Mouse (Mus musculus): ENCODE measurements around the gene H2-Q6. TPM values are rescaled to one million over a fixed set of nuclear protein-coding genes. Genes with fewer than 3 reads are reported as not detected.
"Not testable (repeated sequence)": the region's sequence is repeated elsewhere in the genome, so short reads cannot be mapped to it uniquely, and the experiment has no call there.

The H2-Q6 gene
- polyA plus RNA-seq, 1 experiment: not detected

DNA sequence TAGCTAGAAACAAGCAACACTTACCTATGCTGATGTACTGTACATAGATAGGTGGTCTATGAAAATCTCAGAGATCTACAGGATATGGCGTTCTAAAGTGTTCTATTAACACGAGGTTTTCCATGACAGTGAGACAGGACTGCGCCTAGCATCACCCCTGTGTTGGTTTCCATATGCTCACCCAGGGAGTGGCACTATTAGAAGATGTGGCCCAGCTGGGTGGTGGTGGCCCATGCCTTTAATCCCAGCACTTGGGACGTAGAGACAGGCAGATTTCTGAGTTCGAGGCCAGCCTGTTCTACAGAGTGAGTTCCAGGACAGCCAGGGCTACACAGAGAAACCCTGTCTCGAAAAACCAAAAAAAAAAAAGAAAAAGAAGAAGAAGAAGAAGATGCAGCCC, 6.0 kb downstream of the H2-Q6 start:
- H3K79me2 ChIP-seq (ENCODE audit: control insufficient read depth, insufficient read depth); H3ac ChIP-seq (ENCODE audit: control insufficient read depth, insufficient read length); H3K36me3 ChIP-seq (ENCODE audit: control insufficient read depth, insufficient read depth); H3K4me2 ChIP-seq (ENCODE audit: low read depth); H3K27me3 ChIP-seq (ENCODE audit: control insufficient read depth, insufficient read depth, insufficient read length); H3K4me3 ChIP-seq: not testable (repeated sequence)

GRCm38 (mm10) chr17:35432167-35432566, 7.5 kb downstream of the H2-Q6 start:
- H3K27me3 ChIP-seq (ENCODE audit: control insufficient read depth, insufficient read depth, insufficient read length); H3K79me2 ChIP-seq (ENCODE audit: control insufficient read depth, insufficient read depth); H3K36me3 ChIP-seq (ENCODE audit: control insufficient read depth, insufficient read depth); H3ac ChIP-seq (ENCODE audit: control insufficient read depth, insufficient read length); H3K4me3 ChIP-seq; H3K4me2 ChIP-seq (ENCODE audit: low read depth): not testable (repeated sequence)

DNA sequence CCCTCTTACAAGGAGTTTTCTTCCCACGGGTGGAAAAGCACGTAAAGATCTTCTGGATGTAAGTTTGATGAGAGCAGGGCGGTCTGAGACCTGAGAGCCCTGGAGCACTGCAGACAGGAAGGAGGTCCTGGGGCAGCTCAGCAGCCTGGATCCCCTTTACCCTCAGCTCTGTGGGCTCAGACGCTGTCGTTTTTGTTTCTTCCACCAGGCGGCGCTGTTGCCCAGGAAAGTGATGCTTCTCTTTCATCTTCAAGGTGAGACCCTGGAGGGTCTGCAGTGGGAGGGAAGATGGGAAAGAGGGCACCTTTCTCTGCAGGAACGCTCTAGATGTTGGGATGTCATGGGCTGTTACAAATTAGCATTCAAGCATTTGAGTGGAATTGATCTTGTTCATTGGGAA, 10.2 kb downstream of the H2-Q6 start:
- not testable (repeated sequence) for H3K4me2 ChIP-seq (ENCODE audit: low read depth); H3ac ChIP-seq (ENCODE audit: control insufficient read depth, insufficient read length); H3K79me2 ChIP-seq (ENCODE audit: control insufficient read depth, insufficient read depth); H3K27me3 ChIP-seq (ENCODE audit: control insufficient read depth, insufficient read depth, insufficient read length); H3K36me3 ChIP-seq (ENCODE audit: control insufficient read depth, insufficient read depth); H3K4me3 ChIP-seq

DNA sequence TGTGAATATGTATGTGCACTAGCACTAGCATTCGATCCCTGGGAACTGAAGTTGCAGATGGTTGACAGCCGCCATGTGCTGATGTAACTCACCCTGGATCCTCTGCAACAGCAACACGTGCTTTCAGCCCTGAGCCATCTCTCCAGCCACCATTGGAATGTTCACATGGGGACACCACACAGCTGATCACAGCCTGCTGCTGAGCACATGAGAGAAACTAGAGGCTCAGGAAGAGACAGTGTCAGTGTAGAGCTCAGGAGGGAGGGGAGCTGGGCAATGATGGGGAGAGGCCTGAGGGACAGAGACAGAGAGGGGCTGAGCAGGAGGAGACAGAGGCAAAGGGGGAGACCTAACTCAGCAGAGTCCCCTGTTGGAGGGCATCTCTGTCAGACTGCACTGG, 10.9 kb downstream of the H2-Q6 start:
- not testable (repeated sequence) for H3K4me3 ChIP-seq; H3ac ChIP-seq (ENCODE audit: control insufficient read depth, insufficient read length); H3K27me3 ChIP-seq (ENCODE audit: control insufficient read depth, insufficient read depth, insufficient read length); H3K79me2 ChIP-seq (ENCODE audit: control insufficient read depth, insufficient read depth); H3K36me3 ChIP-seq (ENCODE audit: control insufficient read depth, insufficient read depth); H3K4me2 ChIP-seq (ENCODE audit: low read depth)

DNA sequence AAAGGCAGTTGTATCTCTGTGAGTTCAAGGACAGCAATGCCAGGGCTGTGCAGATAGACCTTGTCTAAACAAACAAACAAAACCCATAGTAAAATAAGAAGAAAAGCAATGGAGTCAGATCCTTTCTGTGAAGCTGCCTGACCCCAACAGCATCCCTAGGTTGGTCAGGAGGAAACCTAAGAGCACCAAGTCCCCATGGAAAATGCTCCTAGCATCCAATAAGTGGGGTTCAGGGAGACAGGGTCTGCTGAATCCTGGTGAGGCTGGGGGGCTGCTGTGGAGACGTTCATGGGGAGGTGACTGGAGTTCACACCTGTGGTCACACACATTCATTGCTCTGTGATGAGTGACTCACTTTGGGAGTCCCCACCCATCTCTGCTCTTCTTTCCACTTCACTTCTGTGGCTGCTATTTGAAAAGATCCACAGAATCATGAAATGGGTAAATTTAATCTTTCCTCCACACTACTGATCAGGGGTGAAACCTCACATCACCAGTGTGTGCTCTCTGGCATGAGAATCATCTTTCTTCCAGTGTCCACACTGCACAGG, 12.8 kb downstream of the H2-Q6 start:
- not testable (repeated sequence) for H3K4me3 ChIP-seq; H3K27me3 ChIP-seq (ENCODE audit: control insufficient read depth, insufficient read depth, insufficient read length); H3K36me3 ChIP-seq (ENCODE audit: control insufficient read depth, insufficient read depth); H3K4me2 ChIP-seq (ENCODE audit: low read depth); H3K79me2 ChIP-seq (ENCODE audit: control insufficient read depth, insufficient read depth); H3ac ChIP-seq (ENCODE audit: control insufficient read depth, insufficient read length)

- H3K27me3 ChIP-seq (ENCODE audit: control insufficient read depth, insufficient read depth, insufficient read length); H3K4me2 ChIP-seq (ENCODE audit: low read depth); H3K4me3 ChIP-seq; H3K79me2 ChIP-seq (ENCODE audit: control insufficient read depth, insufficient read depth); H3K36me3 ChIP-seq (ENCODE audit: control insufficient read depth, insufficient read depth); H3ac ChIP-seq (ENCODE audit: control insufficient read depth, insufficient read length): not testable (repeated sequence)
These were observed 13.7 kb downstream of the H2-Q6 start for GRCm38 (mm10) chr17:35438395-35438794.

DNA sequence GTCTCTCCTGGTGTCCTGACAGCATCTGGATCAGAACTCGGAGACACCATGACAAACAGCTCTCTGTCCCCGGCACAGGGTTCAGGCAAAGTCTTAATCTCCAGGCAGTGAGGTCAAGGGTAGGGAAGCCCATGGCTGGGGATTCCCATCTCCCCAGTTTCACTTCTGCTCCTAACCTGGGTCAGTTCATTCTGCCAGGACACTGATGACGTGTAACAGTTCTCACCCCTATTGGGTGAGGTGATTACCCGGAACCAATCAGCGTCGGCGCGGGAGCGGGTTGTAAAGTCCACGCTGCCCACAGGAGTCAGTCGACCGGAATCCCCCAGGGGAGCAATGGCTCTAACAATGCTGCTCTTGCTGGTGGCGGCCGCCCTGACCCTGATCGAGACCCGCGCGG, 14.2 kb downstream of the H2-Q6 start, which contains the start of gene H2-Q7:
Gene H2-Q7 (plus strand): TSS at position 271 of the 400 bp plus-strand sequence.
- H3ac ChIP-seq (ENCODE audit: control insufficient read depth, insufficient read length); H3K4me2 ChIP-seq (ENCODE audit: low read depth); H3K4me3 ChIP-seq; H3K27me3 ChIP-seq (ENCODE audit: control insufficient read depth, insufficient read depth, insufficient read length); H3K36me3 ChIP-seq (ENCODE audit: control insufficient read depth, insufficient read depth); H3K79me2 ChIP-seq (ENCODE audit: control insufficient read depth, insufficient read depth): not testable (repeated sequence)

DNA sequence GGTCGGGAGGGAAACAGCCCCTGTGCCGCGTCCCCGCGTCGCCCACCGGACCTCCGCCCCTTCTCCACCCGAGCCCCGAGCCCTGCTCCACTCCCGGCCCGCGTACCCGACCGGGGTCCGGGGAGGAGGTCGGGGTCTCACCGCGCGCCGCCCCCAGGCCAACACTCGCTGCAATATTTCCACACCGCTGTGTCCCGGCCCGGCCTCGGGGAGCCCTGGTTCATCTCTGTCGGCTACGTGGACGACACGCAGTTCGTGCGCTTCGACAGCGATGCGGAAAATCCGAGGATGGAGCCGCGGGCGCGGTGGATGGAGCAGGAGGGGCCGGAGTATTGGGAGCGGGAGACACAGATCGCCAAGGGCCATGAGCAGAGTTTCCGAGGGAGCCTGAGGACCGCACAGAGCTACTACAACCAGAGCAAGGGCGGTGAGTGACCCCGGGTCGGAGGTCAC, 14.7 kb downstream of the H2-Q6 start:
- not testable (repeated sequence) for H3K4me3 ChIP-seq; H3K36me3 ChIP-seq (ENCODE audit: control insufficient read depth, insufficient read depth); H3K4me2 ChIP-seq (ENCODE audit: low read depth); H3ac ChIP-seq (ENCODE audit: control insufficient read depth, insufficient read length); H3K79me2 ChIP-seq (ENCODE audit: control insufficient read depth, insufficient read depth); H3K27me3 ChIP-seq (ENCODE audit: control insufficient read depth, insufficient read depth, insufficient read length)

- H3K4me2 ChIP-seq (ENCODE audit: low read depth); H3ac ChIP-seq (ENCODE audit: control insufficient read depth, insufficient read length); H3K4me3 ChIP-seq; H3K27me3 ChIP-seq (ENCODE audit: control insufficient read depth, insufficient read depth, insufficient read length); H3K36me3 ChIP-seq (ENCODE audit: control insufficient read depth, insufficient read depth); H3K79me2 ChIP-seq (ENCODE audit: control insufficient read depth, insufficient read depth): not testable (repeated sequence)
These were observed 15.4 kb downstream of the H2-Q6 start for GRCm38 (mm10) chr17:35439925-35440645.

DNA sequence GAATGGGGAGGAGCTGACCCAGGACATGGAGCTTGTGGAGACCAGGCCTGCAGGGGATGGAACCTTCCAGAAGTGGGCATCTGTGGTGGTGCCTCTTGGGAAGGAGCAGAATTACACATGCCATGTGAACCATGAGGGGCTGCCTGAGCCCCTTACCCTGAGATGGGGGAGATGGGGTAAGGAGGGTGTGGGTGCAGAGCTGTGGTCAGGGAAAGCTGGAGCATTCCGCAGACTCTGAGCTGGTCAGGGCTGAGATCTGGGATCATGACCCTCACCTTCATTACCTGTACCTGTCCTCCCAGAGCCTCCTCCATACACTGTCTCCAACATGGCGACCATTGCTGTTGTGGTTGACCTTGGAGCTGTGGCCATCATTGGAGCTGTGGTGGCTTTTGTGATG, 17.7 kb downstream of the H2-Q6 start:
- not testable (repeated sequence) for H3K4me3 ChIP-seq; H3K4me2 ChIP-seq (ENCODE audit: low read depth); H3K36me3 ChIP-seq (ENCODE audit: control insufficient read depth, insufficient read depth)

DNA sequence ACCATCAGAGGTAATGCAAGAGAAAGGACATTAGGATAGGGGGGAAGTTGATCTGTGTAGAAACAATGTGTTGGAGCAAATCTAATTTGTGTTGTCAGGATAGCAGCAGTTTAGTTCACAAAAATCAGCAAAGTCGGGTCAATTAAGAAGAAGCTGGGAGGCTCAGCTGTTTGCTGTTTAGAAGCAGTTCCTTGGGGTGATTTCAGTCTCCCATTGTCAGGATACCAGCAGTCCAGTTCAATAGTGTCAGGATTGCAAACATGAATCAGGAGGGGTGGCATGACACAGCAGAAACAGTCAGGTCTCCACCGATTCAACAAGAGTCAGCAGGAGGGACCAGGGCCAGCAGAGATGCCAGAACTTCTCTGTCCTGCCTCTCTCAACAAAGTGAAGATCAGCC, 19.9 kb downstream of the H2-Q6 start:
- not testable (repeated sequence) for H3K79me2 ChIP-seq (ENCODE audit: control insufficient read depth, insufficient read depth); H3K4me3 ChIP-seq; H3K27me3 ChIP-seq (ENCODE audit: control insufficient read depth, insufficient read depth, insufficient read length); H3K36me3 ChIP-seq (ENCODE audit: control insufficient read depth, insufficient read depth); H3K4me2 ChIP-seq (ENCODE audit: low read depth); H3ac ChIP-seq (ENCODE audit: control insufficient read depth, insufficient read length)

More for the DNA sequence above, 17.7 kb downstream of the H2-Q6 start:
- H3ac ChIP-seq (ENCODE audit: control insufficient read depth, insufficient read length); H3K79me2 ChIP-seq (ENCODE audit: control insufficient read depth, insufficient read depth); H3K27me3 ChIP-seq (ENCODE audit: control insufficient read depth, insufficient read depth, insufficient read length): not testable (repeated sequence)

GRCm38 (mm10) chr17:35458247-35458646, 33.6 kb downstream of the H2-Q6 start:
- not testable (repeated sequence) for H3K4me2 ChIP-seq (ENCODE audit: low read depth); H3K27me3 ChIP-seq (ENCODE audit: control insufficient read depth, insufficient read depth, insufficient read length); H3ac ChIP-seq (ENCODE audit: control insufficient read depth, insufficient read length); H3K4me3 ChIP-seq; H3K79me2 ChIP-seq (ENCODE audit: control insufficient read depth, insufficient read depth); H3K36me3 ChIP-seq (ENCODE audit: control insufficient read depth, insufficient read depth)

Data from myocyte (in vitro differentiated cells).